ENCODE assay signal across 8 mouse cellular contexts in genomic region chr7:19307739-19308453, GRCm38 (mm10). TPM values are rescaled to one million over a fixed set of nuclear protein-coding genes. Genes with fewer than 3 reads are reported as not detected.
A peak's percentile ranks its signal among the peaks of the same experiment; 100 is the strongest.
DNase-seq lines count a peak whose midpoint lies in the region; ATAC-seq and TF ChIP-seq lines count a peak whose summit lies in the region.

No protein-coding gene starts in this region.

- no peaks in the 10 kb centered on the region for H3K36me3 ChIP-seq in intestine, embryonic 16.5 days (ENCODE audit: control insufficient read depth, insufficient read depth, low read length)

- CTCF ChIA-PET in Patski (lab: Charles Lee) = interaction anchor here (1.3 to 1.6 kb wide), 2 partner anchors 30 to 35 kb away, joined by 3 to 5 read pairs; no protein-coding TSS in a partner anchor

- H3K4me3 ChIP-seq in cortical plate, adult 2 months (ENCODE audit: insufficient read depth, low read length) = peak overlapping the region; percentile 47
- H3K4me3 ChIP-seq in intestine, embryonic 16.5 days (ENCODE audit: low read length) = peak overlapping the region; percentile 61

- peak overlapping the region; percentile 72 for H3K9ac ChIP-seq in intestine, embryonic 16.5 days (ENCODE audit: low read depth, low read length)

- 3% methylated on average over 18 of the region's 18 CpGs for WGBS in intestine, embryonic 16.5 days

- POLR2A ChIA-PET in Patski (lab: Charles Lee) = interaction anchor here (0.7 to 1.4 kb wide), 5 partner anchors 12 to 79 kb away, joined by 3 to 5 read pairs (median 4); no protein-coding TSS in a partner anchor

- no peak for TF ChIP-seq CTCF in Patski (IDR thresholded peaks at IDR 0.05)
- TF ChIP-seq CTCF in cortical plate, adult 2 months (IDR thresholded peaks at IDR 0.05; ENCODE audit: extremely low read depth, insufficient read depth, low read length) = no peak

- no peaks in the 10 kb centered on the region for H3K4me1 ChIP-seq in cortical plate, adult 2 months (ENCODE audit: control insufficient read depth, insufficient read depth, low read length)
- H3K4me1 ChIP-seq in intestine, embryonic 16.5 days (ENCODE audit: control insufficient read depth, insufficient read depth, low read length) = peaks cover 26% of the 10 kb centered on the region

- peak overlapping the region; percentile 99 for H3K4me2 ChIP-seq in intestine, embryonic 16.5 days (ENCODE audit: low read depth, low read length)

- no peaks in the 10 kb centered on the region for H3K27me3 ChIP-seq in Patski
- H3K27me3 ChIP-seq in intestine, embryonic 16.5 days (replicated peaks; ENCODE audit: control insufficient read depth, insufficient read depth, low read length) = peaks cover 38% of the 10 kb centered on the region

- no peak for TF ChIP-seq POLR2A in cortical plate, adult 2 months (IDR thresholded peaks at IDR 0.05; ENCODE audit: extremely low read depth, insufficient read depth, low read length)

- peak; percentile 36 for ATAC-seq in Patski
- ATAC-seq in intestine, embryonic 16.5 days = peak; percentile 57
- ATAC-seq in megakaryocyte progenitor cell, adult 5-6 weeks (replicated peaks; ENCODE audit: poor library complexity) = peak; percentile 15

- in situ Hi-C loops in Patski (cut with MboI; ENCODE audit: low pct_unique_long_range_greater_than_20kb) = no loop called here

- intact Hi-C loops in left cerebral cortex, postnatal 36 days (cut with DNase I) = no loop called here

- DNase-seq in 3134 (ENCODE audit: extremely low read depth, insufficient read length, low spot score) = peak; percentile 75
- no peak for DNase-seq in Patski (ENCODE audit: low read depth, low spot score)
- DNase-seq in gastrocnemius, postnatal 25 days = peak; percentile 75
- DNase-seq in left cerebral cortex, postnatal 36 days (ENCODE audit: low spot score in 2 of 2) = peak; percentile 67 to 71
- DNase-seq in spleen, postnatal 36 days (ENCODE audit: low spot score in 2 of 2) = peak; percentile 61 to 72

- no peaks in the 10 kb centered on the region for H3K9me3 ChIP-seq in intestine, embryonic 16.5 days (ENCODE audit: control insufficient read depth, low read length)

- peak overlapping the region; percentile 62 for H3K27ac ChIP-seq in cortical plate, adult 2 months (ENCODE audit: insufficient read depth, low read length)
- H3K27ac ChIP-seq in intestine, embryonic 16.5 days (ENCODE audit: low read length) = peak overlapping the region; percentile 70

RNA-seq across cellular contexts. Expression of gene Fosb, which starts 2.0 kb away (rescaled TPM):
- polyA plus RNA-seq in Patski (2021) = 72.9 TPM
- polyA plus RNA-seq in cortical plate, adult 2 months (2012; rRNA removed) = 5.1 and 7.1 TPM in 2 replicates
- under 1 TPM; 0.43 to 0.64 TPM for total RNA-seq in gastrocnemius, postnatal 25 days (2021)
- 0.10 and 0.21 TPM in 2 replicates for polyA plus RNA-seq in intestine, embryonic 16.5 days (2015; fragmentation: Nextera tagmentation; extraction: Ambion mirVana)
- total RNA-seq in left cerebral cortex, postnatal 36 days (2021) = 10 to 100 TPM; 20.6 to 22.5 TPM
- 18.2 and 28.4 TPM in 2 replicates for total RNA-seq in megakaryocyte progenitor cell, adult 5-6 weeks (2015)
- 12.7 and 13.2 TPM in 2 replicates for total RNA-seq in megakaryocyte progenitor cell, adult 5-6 weeks (2017)

RNA-seq across cellular contexts. Expression of gene Rtn2, which starts 25.5 kb away (rescaled TPM):
- polyA plus RNA-seq in Patski (2021) = 4.0 TPM
- polyA plus RNA-seq in cortical plate, adult 2 months (2012; rRNA removed) = 140 TPM in 2 replicates
- 100 to 1,000 TPM; 943 to 950 TPM for total RNA-seq in gastrocnemius, postnatal 25 days (2021)
- 10.3 and 11.8 TPM in 2 replicates for polyA plus RNA-seq in intestine, embryonic 16.5 days (2015; fragmentation: Nextera tagmentation; extraction: Ambion mirVana)
- total RNA-seq in left cerebral cortex, postnatal 36 days (2021) = 100 to 1,000 TPM in 1 of 2 experiments, 10 to 100 TPM in 1; 98.6 to 121 TPM
- not detected in 2 replicates for total RNA-seq in megakaryocyte progenitor cell, adult 5-6 weeks (2015)
- not detected in 2 replicates for total RNA-seq in megakaryocyte progenitor cell, adult 5-6 weeks (2017)

RNA-seq across cellular contexts. Expression of gene Ppm1n, which starts 28.0 kb away (rescaled TPM):
- 0.14 TPM for polyA plus RNA-seq in Patski (2021)
- 0.21 and 0.23 TPM in 2 replicates for polyA plus RNA-seq in cortical plate, adult 2 months (2012; rRNA removed)
- not detected for total RNA-seq in gastrocnemius, postnatal 25 days (2021)
- 0.29 and 0.32 TPM in 2 replicates for polyA plus RNA-seq in intestine, embryonic 16.5 days (2015; fragmentation: Nextera tagmentation; extraction: Ambion mirVana)
- total RNA-seq in left cerebral cortex, postnatal 36 days (2021) = not detected
- 0.20 TPM in 1 of 2 replicates, not detected in the other for total RNA-seq in megakaryocyte progenitor cell, adult 5-6 weeks (2015)
- not detected in 2 replicates for total RNA-seq in megakaryocyte progenitor cell, adult 5-6 weeks (2017)

RNA-seq across cellular contexts. Expression of gene Vasp, which starts 36.3 kb away (rescaled TPM):
- 142 TPM for polyA plus RNA-seq in Patski (2021)
- 15.3 and 16.5 TPM in 2 replicates for polyA plus RNA-seq in cortical plate, adult 2 months (2012; rRNA removed)
- 10 to 100 TPM; 16.3 to 18.0 TPM for total RNA-seq in gastrocnemius, postnatal 25 days (2021)
- polyA plus RNA-seq in intestine, embryonic 16.5 days (2015; fragmentation: Nextera tagmentation; extraction: Ambion mirVana) = 106 and 120 TPM in 2 replicates
- total RNA-seq in left cerebral cortex, postnatal 36 days (2021) = 10 to 100 TPM; 11.2 to 13.5 TPM
- total RNA-seq in megakaryocyte progenitor cell, adult 5-6 weeks (2015) = 46.7 and 49.6 TPM in 2 replicates
- total RNA-seq in megakaryocyte progenitor cell, adult 5-6 weeks (2017) = 71.0 and 73.0 TPM in 2 replicates

RNA-seq across cellular contexts. Expression of gene Ercc1, which starts 36.7 kb away (rescaled TPM):
- polyA plus RNA-seq in Patski (2021) = 40.9 TPM
- polyA plus RNA-seq in cortical plate, adult 2 months (2012; rRNA removed) = 53.8 and 59.1 TPM in 2 replicates
- 10 to 100 TPM; 21.5 to 25.4 TPM for total RNA-seq in gastrocnemius, postnatal 25 days (2021)
- polyA plus RNA-seq in intestine, embryonic 16.5 days (2015; fragmentation: Nextera tagmentation; extraction: Ambion mirVana) = 45.8 and 51.3 TPM in 2 replicates
- total RNA-seq in left cerebral cortex, postnatal 36 days (2021) = 10 to 100 TPM; 35.6 to 41.8 TPM
- 26.5 and 32.3 TPM in 2 replicates for total RNA-seq in megakaryocyte progenitor cell, adult 5-6 weeks (2015)
- 24.4 and 29.8 TPM in 2 replicates for total RNA-seq in megakaryocyte progenitor cell, adult 5-6 weeks (2017)

Comparison
In these comparisons a context has a peak if more than half of its experiments do, and no peak if none do; other contexts are left out.
1. RNA of gene Fosb, which starts 2.0 kb away (total RNA-seq): 20.6 to 22.5 TPM in left cerebral cortex, postnatal 36 days and 12.7 to 28.4 TPM in megakaryocyte progenitor cell, adult 5-6 weeks; 0.43 to 0.64 TPM in gastrocnemius, postnatal 25 days; every median in the first group is over 4 times any median in the second.
2. RNA of gene Rtn2, which starts 25.5 kb away (total RNA-seq): 943 to 950 TPM in gastrocnemius, postnatal 25 days and 98.6 to 121 TPM in left cerebral cortex, postnatal 36 days; not detected in megakaryocyte progenitor cell, adult 5-6 weeks; every median in the first group is over 10 times any median in the second.
3. Peak in every context shown above with its lines, with median percentiles within 50 percentile points of each other: ATAC-seq.